Mouse (Mus musculus) liver, adult 2 months (tissue): ENCODE results near the gene Coro1c. TPM values are rescaled to one million over a fixed set of nuclear protein-coding genes. Genes with fewer than 3 reads are reported as not detected.

ENCODE experiments used
- DNase-seq: peaks from one replicate; pipeline ENCODE4 v3.0.0-alpha.2; 2011; ENCODE audit warnings: low read depth, low spot score; ENCODE audit errors: extremely low read depth
- H3K27ac ChIP-seq: fragments of 200-500 bp; replicated peaks from 2 replicates; pipeline ENCODE4 v1.5.1; 2012; ENCODE audit warnings: low read depth, mild to moderate bottlenecking, control low read depth, inconsistent platforms, low read length; ENCODE audit not compliant: insufficient read depth
- H3K27me3 ChIP-seq: fragments of 200-500 bp; 2 replicates; pipeline ENCODE4 v1.6.1; 2012; ENCODE audit warnings: mild to moderate bottlenecking, moderate library complexity, low read length, inconsistent platforms; ENCODE audit not compliant: control insufficient read depth, insufficient read depth
- H3K36me3 ChIP-seq: fragments of 200-500 bp; 2 replicates; pipeline ENCODE4 v1.6.1; 2012; ENCODE audit warnings: low read length, inconsistent platforms; ENCODE audit not compliant: control insufficient read depth, insufficient read depth
- H3K4me1 ChIP-seq: fragments of 200-500 bp; 2 replicates; pipeline ENCODE4 v1.6.1; 2011; ENCODE audit warnings: low read length; ENCODE audit not compliant: control insufficient read depth, insufficient read depth
- H3K4me3 ChIP-seq: fragments of 200-500 bp; 2 replicates; pipeline ENCODE4 v1.5.1; 2011; ENCODE audit warnings: low read depth, mild to moderate bottlenecking, control low read depth, low read length, moderate library complexity; ENCODE audit not compliant: insufficient read depth
- H3K79me2 ChIP-seq: fragments of 200-500 bp; 2 replicates; pipeline ENCODE4 v1.6.1; 2012; ENCODE audit warnings: inconsistent platforms, mild to moderate bottlenecking, low read length, moderate library complexity; ENCODE audit not compliant: control insufficient read depth, insufficient read depth
- H3K9ac ChIP-seq: fragments of 200-500 bp; 2 replicates; pipeline ENCODE4 v1.6.1; 2012; ENCODE audit warnings: low read depth, mild to moderate bottlenecking, control low read depth, inconsistent platforms, low read length
- CTCF ChIP-seq: fragments of 200-500 bp; IDR thresholded peaks from 2 replicates; pipeline ENCODE4 v1.5.1; 2011; ENCODE audit warnings: low read depth, low read length, control low read depth
- POLR2A ChIP-seq: fragments of 200-500 bp; IDR thresholded peaks from 2 replicates; pipeline ENCODE4 v1.6.1; 2011; ENCODE audit warnings: low read length, control low read depth; ENCODE audit not compliant: insufficient read depth; ENCODE audit errors: extremely low read depth
- WGBS: fragments of 180-500 bp; shearing (Covaris S2); methylation state at CpG from one replicate; pipeline ENCODE4 v1.1.7; 2018; 5-methylcytosine and 5-hydroxymethylcytosine counted together
- polyA plus RNA-seq: library from polyadenylated mRNA; depleted of rRNA; stranded (reverse); fragments of >200 nt; gene quantifications from 2 replicates; pipeline ENCODE4 v1.2.3, GENCODE M21; 2012
- total RNA-seq: library from RNA; depleted of rRNA; stranded (reverse); fragments of >200 nt; gene quantifications from 2 replicates; pipeline ENCODE4 v1.2.3, GENCODE M21; 2014

The Coro1c gene
- total and polyA plus RNA-seq, 2 experiments: 11.8 to 13.6 TPM

DNA sequence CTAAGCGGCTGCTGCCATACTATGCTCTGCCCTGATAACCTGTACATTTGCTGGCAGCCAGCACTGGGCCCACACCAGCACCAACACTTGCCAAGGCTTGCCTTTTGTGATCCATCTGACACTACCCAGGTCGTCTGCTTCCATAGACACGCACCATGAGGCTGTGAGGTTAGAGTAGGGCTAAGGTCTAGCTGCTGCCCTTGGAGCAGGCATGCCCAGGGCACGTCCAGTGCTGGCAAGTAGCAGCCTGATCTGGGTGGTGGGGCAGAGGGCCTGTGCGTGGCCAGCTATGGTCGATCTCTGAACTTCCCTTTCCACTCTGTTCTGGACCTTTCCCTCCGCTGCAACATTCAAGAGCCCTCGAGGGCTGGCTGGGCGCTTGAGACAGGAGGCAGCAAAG is 65.7 kb downstream of the Coro1c start:
- Histone ChIP-seq H3K36me3 (peaks cover 7% of the 10 kb centered on the region), H3K27me3 (no peaks in the 10 kb centered on the region), H3K9ac (no peak overlapping the region), H3K79me2 (no peaks in the 10 kb centered on the region), H3K27ac (no peak overlapping the region), H3K4me1 (no peaks in the 10 kb centered on the region), H3K4me3 (no peak overlapping the region)
- WGBS: 85% methylated on average over 9 of the region's 9 CpGs
- no peak for TF ChIP-seq POLR2A
- TF ChIP-seq CTCF: no peak
- no peak for DNase-seq

GRCm38 (mm10) chr5:113842244-113842643 is 66.3 kb downstream of the Coro1c start:
- Histone ChIP-seq H3K79me2 (no peaks in the 10 kb centered on the region), H3K27ac (no peak overlapping the region), H3K27me3 (no peaks in the 10 kb centered on the region), H3K36me3 (peaks cover 5% of the 10 kb centered on the region), H3K4me1 (no peaks in the 10 kb centered on the region), H3K4me3 (no peak overlapping the region), H3K9ac (no peak overlapping the region)
- no peak for TF ChIP-seq CTCF
- no peak for DNase-seq
- 84% methylated on average over 9 of the region's 9 CpGs for WGBS

GRCm38 (mm10) chr5:113841243-113842225 is 67.0 kb downstream of the Coro1c start:
- WGBS: 83% methylated on average over 23 of the region's 23 CpGs
- Histone ChIP-seq H3K9ac (no peak overlapping the region), H3K79me2 (no peaks in the 10 kb centered on the region), H3K4me1 (no peaks in the 10 kb centered on the region), H3K36me3 (peaks cover 5% of the 10 kb centered on the region), H3K27me3 (no peaks in the 10 kb centered on the region), H3K27ac (no peak overlapping the region), H3K4me3 (no peak overlapping the region)
- TF ChIP-seq POLR2A: no peak
- TF ChIP-seq CTCF: no peak
- no peak for DNase-seq

DNA sequence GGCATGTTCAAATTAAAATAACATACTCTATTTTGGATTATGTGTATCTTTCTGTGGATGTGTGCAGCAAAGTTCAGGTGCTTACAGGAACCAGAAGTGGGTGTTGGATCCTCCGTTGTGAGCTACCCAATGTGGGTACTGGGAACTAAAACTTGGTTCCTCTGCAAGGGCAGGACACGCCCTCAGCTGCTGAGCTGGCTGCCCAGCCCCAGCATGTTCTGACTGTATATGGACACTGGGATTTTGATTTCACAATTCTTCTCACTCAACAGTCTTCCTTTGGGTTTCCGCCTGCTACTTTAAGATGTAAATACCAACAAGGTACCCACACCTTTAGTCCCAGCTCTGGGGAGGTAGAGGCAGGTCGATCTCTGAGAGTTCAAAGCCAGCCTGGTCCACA is 68.1 kb downstream of the Coro1c start:
- Histone ChIP-seq H3K27me3 (no peaks in the 10 kb centered on the region), H3K4me1 (no peaks in the 10 kb centered on the region), H3K27ac (no peak overlapping the region), H3K9ac (no peak overlapping the region), H3K36me3 (peaks cover 5% of the 10 kb centered on the region; the same call in 1 of the 2 replicates), H3K4me3 (no peak overlapping the region), H3K79me2 (no peaks in the 10 kb centered on the region)
- TF ChIP-seq CTCF: no peak
- TF ChIP-seq POLR2A: no peak
- DNase-seq: no peak
- 79% methylated on average over 4 of the region's 4 CpGs for WGBS

DNA sequence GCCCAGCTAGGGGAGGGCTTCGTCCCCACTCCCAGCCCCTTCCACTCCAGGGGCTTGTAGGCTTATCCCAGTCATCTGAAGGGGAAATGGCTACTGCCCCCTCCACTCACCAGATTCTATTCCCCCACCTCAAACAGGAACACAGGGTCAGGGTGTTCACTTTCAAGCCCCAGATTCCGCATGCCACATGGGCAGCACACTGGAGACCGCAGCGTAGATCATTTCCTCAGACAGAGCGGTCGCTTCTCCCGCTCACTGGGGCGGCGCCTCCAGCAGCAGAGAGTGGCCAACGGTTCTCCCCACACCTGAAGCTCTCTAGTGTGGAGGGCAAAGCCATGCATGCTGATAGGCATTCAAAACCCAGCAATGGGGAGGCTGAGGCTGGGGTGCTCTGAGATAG is 71.6 kb downstream of the Coro1c start:
- Histone ChIP-seq H3K27me3 (no peaks in the 10 kb centered on the region), H3K9ac (no peak overlapping the region), H3K4me1 (no peaks in the 10 kb centered on the region), H3K79me2 (no peaks in the 10 kb centered on the region), H3K36me3 (no peaks in the 10 kb centered on the region), H3K4me3 (no peak overlapping the region), H3K27ac (no peak overlapping the region)
- WGBS: 86% methylated on average over 10 of the region's 10 CpGs
- DNase-seq: no peak
- TF ChIP-seq CTCF (no peak), POLR2A (no peak)
